Mouse (Mus musculus): ENCODE results near the gene Sigirr. TPM values are rescaled to one million over a fixed set of nuclear protein-coding genes. Genes with fewer than 3 reads are reported as not detected.
A peak's percentile ranks its signal among the peaks of the same experiment; 100 is the strongest.

The Sigirr gene
- total and polyA plus RNA-seq, 2 experiments from 2014 or later, result 2.4 to 19.5 TPM

DNA sequence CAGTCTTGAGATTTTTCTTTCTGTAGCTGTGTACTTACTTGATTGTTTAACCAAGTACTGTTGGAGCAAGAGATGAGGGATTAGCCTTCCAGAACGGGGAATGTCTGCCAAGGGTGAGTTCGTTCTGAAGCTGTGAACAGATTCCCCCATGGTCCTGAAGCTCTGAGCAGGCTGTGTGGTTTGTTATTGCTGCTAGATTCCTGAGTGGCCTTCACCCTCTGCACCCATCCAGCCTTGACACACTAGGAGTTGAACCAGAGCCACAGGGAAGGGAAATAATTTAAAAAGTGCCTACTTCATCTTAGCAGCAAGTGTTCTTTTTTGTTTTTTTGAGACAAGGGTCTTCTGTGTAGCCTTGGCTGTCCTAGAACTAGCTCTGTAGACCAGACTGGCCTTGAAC lies 43.5 kb upstream of the Sigirr start:
- ATAC-seq, result no peak
- Histone ChIP-seq H3K9me3 (ENCODE audit: low read length) (no peaks in the 10 kb centered on the region), H3K36me3 (ENCODE audit: insufficient read depth, low read length) (peaks cover 8% of the 10 kb centered on the region; the same call in 1 of the 2 replicates), H3K9ac (replicated peaks; ENCODE audit: low read length) (no peak overlapping the region), H3K4me3 (ENCODE audit: low read length) (no peak overlapping the region), H3K27ac (no peak overlapping the region), H3K4me1 (ENCODE audit: insufficient read depth, low read length) (no peaks in the 10 kb centered on the region), H3K27me3 (ENCODE audit: insufficient read depth, low read length) (no peaks in the 10 kb centered on the region), H3K4me2 (ENCODE audit: low read depth, low read length) (no peak overlapping the region)
- no peak for TF ChIP-seq CTCF (IDR thresholded peaks at IDR 0.05; ENCODE audit: low read depth)
- DNase-seq (ENCODE audit: low spot score), result no peak
- WGBS, result 80% methylated on average over 2 of the region's 2 CpGs

DNA sequence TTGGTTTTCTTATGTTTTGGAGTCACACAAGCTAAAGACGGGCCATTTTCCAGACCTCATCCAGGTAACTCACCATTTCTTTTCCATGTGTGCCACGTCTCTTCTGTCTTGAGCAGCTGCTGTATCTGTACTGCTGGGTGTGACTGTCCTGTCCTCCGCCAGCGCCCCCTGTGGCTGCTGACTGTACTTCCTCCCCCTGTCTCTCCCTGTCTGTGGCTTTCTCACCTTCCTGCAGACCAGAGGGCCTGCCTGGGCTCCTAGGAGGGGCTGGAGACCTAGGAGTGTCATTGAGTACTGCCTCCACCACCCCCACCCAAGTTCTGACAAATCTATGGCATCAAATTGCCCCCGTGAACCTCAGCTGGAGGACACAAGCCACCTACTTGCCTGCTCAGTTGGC lies 42.7 kb upstream of the Sigirr start:
- Histone ChIP-seq H3K27ac (no peak overlapping the region), H3K9ac (replicated peaks; ENCODE audit: low read length) (no peak overlapping the region), H3K4me2 (ENCODE audit: low read depth, low read length) (no peak overlapping the region), H3K27me3 (ENCODE audit: insufficient read depth, low read length) (no peaks in the 10 kb centered on the region), H3K36me3 (ENCODE audit: insufficient read depth, low read length) (peaks cover 8% of the 10 kb centered on the region; the same call in 1 of the 2 replicates), H3K9me3 (ENCODE audit: low read length) (no peaks in the 10 kb centered on the region), H3K4me3 (ENCODE audit: low read length) (no peak overlapping the region), H3K4me1 (ENCODE audit: insufficient read depth, low read length) (no peaks in the 10 kb centered on the region)
- DNase-seq (ENCODE audit: low spot score) (no peak), ATAC-seq (no peak)
- TF ChIP-seq CTCF (IDR thresholded peaks at IDR 0.05; ENCODE audit: low read depth), result peak; percentile 63
- 51% methylated on average over 5 of the region's 5 CpGs for WGBS

DNA sequence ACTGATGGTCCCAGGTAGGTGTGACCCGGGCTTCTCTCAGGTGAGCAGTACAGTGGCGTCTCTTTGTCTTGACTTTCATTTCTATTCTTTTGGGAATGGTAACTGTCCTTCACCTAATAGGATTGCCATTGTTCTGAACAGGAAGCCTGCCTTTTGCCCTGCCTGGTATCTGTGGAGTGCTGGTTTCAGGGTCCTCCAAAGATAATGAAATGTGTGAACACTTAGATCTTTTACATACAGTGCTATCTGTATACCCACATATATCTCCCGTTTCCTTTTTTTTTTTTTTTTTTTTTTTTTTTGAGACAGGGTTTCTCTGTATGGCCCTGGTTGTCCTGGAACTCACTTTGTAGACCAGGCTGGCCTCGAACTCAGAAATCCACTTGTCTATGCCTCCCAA lies 41.0 kb upstream of the Sigirr start:
- no peaks in the 10 kb centered on the region for H3K4me1 ChIP-seq (ENCODE audit: insufficient read depth, low read length)
- ATAC-seq, result no peak
- 91% methylated on average over 4 of the region's 4 CpGs for WGBS
- no peak overlapping the region for H3K4me2 ChIP-seq (ENCODE audit: low read depth, low read length)
- no peak for DNase-seq (ENCODE audit: low spot score)
- H3K27me3 ChIP-seq (ENCODE audit: insufficient read depth, low read length), result no peaks in the 10 kb centered on the region
- H3K27ac ChIP-seq, result no peak overlapping the region
- no peak overlapping the region for H3K9ac ChIP-seq (replicated peaks; ENCODE audit: low read length)
- H3K4me3 ChIP-seq (ENCODE audit: low read length), result no peak overlapping the region
- H3K9me3 ChIP-seq (ENCODE audit: low read length), result no peaks in the 10 kb centered on the region
- H3K36me3 ChIP-seq (ENCODE audit: insufficient read depth, low read length), result peaks cover 8% of the 10 kb centered on the region; the same call in 1 of the 2 replicates
- no peak for TF ChIP-seq CTCF (IDR thresholded peaks at IDR 0.05; ENCODE audit: low read depth)

DNA sequence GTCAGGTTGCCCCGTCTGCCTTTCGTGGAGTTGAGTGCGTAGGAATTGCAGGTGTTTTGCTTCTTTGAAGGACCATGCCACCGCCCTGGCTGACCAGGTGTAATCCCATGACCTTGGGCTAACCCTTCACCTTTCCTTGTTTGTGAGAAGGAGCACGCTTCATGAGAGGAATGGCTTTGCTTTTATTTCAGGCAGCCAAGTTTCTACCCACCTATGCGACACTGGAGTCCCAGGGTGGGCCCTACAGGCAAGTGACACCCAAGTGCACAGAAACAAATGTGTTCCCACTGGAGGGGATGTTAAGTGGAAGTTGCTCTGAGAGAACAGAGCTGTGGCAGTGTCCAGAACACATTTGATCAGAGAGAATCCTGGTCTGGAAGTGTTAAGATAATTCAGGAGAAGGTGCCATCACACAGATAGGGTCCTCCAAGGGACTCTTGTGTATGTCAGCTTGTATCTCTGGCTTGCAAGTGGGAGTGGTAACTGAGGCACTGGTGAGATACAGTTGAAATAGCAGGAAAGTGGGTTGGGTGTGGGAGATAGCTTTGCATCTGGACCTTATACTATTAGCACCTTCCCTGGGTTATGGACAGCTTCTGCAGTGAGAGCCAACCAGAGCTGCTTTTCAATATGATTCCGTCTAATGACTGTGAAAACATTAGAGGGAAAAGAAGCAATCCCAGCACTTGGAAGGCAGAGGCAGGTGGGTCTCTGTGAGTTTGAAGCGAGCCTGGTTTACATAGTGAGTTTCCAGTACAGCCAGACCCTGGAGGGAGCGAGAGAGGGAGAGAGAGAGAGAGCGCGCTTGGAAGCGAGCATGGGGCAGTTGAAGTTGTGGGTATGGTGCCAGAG lies 31.8 kb upstream of the Sigirr start:
- DNase-seq (ENCODE audit: low spot score) (no peak), ATAC-seq (no peak)
- WGBS, result 62% methylated on average over 12 of the region's 12 CpGs
- H3K4me3 ChIP-seq (ENCODE audit: low read length), result peak overlapping the region; percentile 89
- 0 out of 2 replicates have a peak overlapping the region, but pooled peaks have one; percentile 60 for H3K27ac ChIP-seq
- H3K9me3 ChIP-seq (ENCODE audit: low read length), result no peaks in the 10 kb centered on the region
- TF ChIP-seq CTCF (IDR thresholded peaks at IDR 0.05; ENCODE audit: low read depth), result no peak
- no peaks in the 10 kb centered on the region; the same call in 1 of the 2 replicates for H3K36me3 ChIP-seq (ENCODE audit: insufficient read depth, low read length)
- peak overlapping the region; percentile 85 for H3K9ac ChIP-seq (replicated peaks; ENCODE audit: low read length)
- peak overlapping the region; percentile 91 for H3K4me2 ChIP-seq (ENCODE audit: low read depth, low read length)
- H3K27me3 ChIP-seq (ENCODE audit: insufficient read depth, low read length), result no peaks in the 10 kb centered on the region
- H3K4me1 ChIP-seq (ENCODE audit: insufficient read depth, low read length), result peaks cover 8% of the 10 kb centered on the region

DNA sequence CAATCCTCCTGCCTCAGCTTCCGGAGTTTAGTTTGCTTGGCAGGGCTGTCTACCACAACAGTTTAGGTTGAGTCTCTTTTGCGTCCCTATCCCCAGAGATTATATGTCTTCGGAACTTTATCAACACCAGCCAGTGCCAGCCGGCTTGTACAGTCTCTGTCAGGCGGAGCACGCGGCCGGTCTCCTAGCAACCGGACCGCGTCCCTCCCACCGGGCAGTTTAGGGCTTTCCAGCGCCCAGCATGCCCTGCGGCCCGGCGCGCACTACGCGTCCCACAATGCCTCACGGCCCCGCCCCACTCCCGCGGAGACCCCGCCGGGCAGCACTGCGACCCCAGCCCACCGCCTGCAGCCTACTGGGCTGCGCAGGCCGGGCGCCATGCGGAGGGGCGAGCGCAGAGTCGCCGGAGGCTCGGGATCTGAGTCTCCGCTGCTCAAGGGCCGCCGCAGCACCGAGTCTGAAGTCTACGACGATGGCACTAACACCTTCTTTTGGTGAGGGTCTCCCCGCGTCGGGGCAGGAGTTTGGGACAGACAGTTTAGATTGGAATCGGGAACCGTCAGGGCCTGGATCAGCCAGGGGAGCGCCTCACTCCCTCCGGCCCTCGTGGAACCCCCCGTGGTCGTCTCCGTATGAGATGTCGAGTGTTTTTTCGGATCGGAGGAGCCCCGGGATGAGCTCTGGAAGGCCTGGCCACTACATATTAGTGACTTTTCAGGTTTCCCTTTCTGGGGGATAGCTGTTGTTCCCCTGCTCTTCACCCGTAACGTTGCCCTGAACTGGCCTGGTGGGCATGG lies 30.9 kb upstream of the Sigirr start:
- peak; percentile 97 for DNase-seq (ENCODE audit: low spot score)
- TF ChIP-seq CTCF (IDR thresholded peaks at IDR 0.05; ENCODE audit: low read depth), result no peak
- peak overlapping the region; percentile 85 for H3K9ac ChIP-seq (replicated peaks; ENCODE audit: low read length)
- H3K36me3 ChIP-seq (ENCODE audit: insufficient read depth, low read length), result no peaks in the 10 kb centered on the region; the same call in 1 of the 2 replicates
- no peaks in the 10 kb centered on the region for H3K27me3 ChIP-seq (ENCODE audit: insufficient read depth, low read length)
- peak overlapping the region; percentile 89 for H3K4me3 ChIP-seq (ENCODE audit: low read length)
- H3K4me2 ChIP-seq (ENCODE audit: low read depth, low read length), result peak overlapping the region; percentile 91
- peak; percentile 100 for ATAC-seq
- under 1% methylated on average over 59 of the region's 59 CpGs for WGBS
- H3K9me3 ChIP-seq (ENCODE audit: low read length), result no peaks in the 10 kb centered on the region
- H3K4me1 ChIP-seq (ENCODE audit: insufficient read depth, low read length), result peaks cover 8% of the 10 kb centered on the region
- peak overlapping the region; percentile 60 for H3K27ac ChIP-seq

DNA sequence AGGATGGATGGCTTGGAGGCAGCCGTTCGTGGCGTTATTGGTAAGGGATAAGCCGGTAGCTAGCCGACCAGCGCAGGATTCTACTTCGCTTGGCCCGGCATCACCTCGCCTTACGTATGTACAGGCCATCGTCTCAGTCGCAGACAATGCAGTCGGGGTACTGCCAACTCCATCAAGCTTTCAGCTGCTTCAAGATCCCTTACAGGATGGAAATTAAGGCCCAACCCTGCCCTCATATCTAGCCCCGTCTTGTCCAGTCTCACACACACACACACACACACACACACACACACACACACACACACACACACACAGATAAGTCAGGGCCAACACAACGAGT lies 23.1 kb upstream of the Sigirr start:
- H3K9ac ChIP-seq (replicated peaks; ENCODE audit: low read length), result peak overlapping the region; percentile 61
- ATAC-seq, result no peak
- H3K4me3 ChIP-seq (ENCODE audit: low read length), result peak overlapping the region; percentile 51

More for the DNA sequence above, 23.1 kb upstream of the Sigirr start:
- Histone ChIP-seq H3K36me3 (ENCODE audit: insufficient read depth, low read length) (no peaks in the 10 kb centered on the region), H3K4me1 (ENCODE audit: insufficient read depth, low read length) (no peaks in the 10 kb centered on the region), H3K9me3 (ENCODE audit: low read length) (no peaks in the 10 kb centered on the region), H3K27me3 (ENCODE audit: insufficient read depth, low read length) (no peaks in the 10 kb centered on the region), H3K4me2 (ENCODE audit: low read depth, low read length) (peak overlapping the region; percentile 72), H3K27ac (peak overlapping the region; percentile 79)
- TF ChIP-seq CTCF (IDR thresholded peaks at IDR 0.05; ENCODE audit: low read depth), result no peak
- DNase-seq (ENCODE audit: low spot score), result no peak
- WGBS, result 1% methylated on average over 15 of the region's 15 CpGs

Measured in hindbrain, postnatal 0 days (tissue).